Mouse (Mus musculus): Measurements from ENCODE around the gene Lrtm1. TPM values are rescaled to one million over a fixed set of nuclear protein-coding genes. Genes with fewer than 3 reads are reported as not detected.

The Lrtm1 gene
- polyA plus RNA-seq, 3 experiments from 2014 or later, result not detected

DNA sequence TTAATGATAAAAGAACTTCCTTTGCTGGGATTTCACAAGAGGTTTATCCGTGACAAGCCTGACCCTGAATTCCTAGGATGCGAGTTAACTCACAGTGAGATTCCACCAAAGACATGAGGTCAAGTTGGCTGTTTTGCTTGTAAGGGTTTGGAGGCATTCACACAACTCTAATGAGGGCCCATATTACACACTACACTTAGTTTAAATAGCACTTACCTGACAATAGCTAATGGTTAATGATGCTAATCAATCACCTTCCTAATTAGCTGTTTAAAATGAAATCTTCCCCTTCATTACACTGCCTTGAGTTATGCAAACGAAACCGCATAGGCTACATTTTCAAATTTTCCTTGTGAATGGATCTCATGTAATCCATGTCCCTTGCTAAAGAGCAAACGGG lies 20.2 kb downstream of the Lrtm1 start:
- no peak for ATAC-seq

DNA sequence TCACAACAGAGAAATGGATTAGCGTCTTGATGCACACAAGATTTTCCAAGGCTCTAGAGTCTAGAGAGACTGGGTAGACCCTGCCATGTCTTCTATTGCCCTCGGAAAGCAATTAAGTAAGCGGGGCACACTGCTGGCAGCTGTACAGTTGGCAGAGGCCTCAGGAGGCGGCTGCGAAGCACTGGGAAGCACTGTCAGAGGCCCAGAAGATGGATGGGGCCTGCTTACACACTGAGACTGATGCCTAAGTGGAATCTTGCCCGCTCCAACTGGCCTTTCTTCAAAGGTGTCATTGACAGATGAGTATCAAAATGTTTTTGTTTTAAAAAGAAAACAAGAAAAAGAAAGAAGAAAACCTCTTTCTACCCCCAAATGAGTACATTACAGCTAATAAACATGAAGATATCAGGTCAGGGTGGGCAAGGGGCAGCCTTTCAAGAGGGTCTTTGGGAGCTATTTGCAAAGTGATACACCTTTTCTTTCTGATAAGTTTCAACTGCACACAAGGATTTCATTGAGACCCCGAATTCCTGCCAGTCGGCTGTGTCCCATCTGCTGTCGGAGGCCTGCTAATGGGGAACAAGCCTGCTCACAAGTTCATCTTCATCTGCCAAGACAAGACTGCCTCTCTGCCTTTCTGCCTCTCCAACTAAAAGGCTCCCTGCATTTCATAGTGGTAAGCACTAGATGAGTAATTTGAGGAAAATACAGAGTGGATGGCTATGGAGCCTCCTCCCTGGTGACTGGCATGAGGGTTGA lies 22.8 kb downstream of the Lrtm1 start:
- ATAC-seq, result no peak

DNA sequence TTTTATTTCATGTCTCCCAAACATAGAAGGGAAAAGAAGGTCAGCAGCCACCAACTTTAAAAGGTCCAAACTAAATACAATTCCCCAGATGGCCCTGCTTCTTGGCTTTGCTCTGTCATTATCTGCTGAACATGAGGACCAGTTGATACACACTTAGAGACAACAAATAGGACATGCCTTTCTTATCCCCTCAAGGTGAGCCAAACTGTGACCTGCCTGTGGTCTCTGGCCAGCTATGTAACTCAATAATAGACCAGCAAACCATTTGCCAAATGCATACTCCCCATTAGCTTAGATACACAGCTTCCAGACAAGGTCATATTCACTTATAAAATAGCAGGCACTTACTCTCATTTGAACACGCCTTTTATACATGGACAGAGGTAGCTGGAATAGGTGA lies 23.5 kb downstream of the Lrtm1 start:
- no peak for ATAC-seq

DNA sequence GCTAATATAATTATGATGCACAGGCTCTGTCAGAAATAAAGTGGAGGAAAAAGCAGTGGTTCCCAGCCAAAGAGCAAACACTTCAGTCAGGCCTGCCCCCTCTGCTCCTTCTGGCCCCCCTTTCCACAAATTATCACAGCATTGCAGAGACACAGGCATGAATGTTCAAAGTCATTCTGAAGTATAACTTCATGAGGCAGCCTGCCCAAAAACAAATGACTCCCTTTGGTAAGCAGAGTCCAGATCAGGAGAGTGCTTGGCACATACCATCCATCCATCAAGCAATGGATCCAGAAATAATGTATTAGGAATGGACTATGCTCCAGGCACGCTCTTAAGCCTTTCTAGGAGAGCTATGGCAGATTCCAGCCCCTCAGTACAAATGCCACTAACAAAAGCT lies 24.3 kb downstream of the Lrtm1 start:
- ATAC-seq, result no peak

DNA sequence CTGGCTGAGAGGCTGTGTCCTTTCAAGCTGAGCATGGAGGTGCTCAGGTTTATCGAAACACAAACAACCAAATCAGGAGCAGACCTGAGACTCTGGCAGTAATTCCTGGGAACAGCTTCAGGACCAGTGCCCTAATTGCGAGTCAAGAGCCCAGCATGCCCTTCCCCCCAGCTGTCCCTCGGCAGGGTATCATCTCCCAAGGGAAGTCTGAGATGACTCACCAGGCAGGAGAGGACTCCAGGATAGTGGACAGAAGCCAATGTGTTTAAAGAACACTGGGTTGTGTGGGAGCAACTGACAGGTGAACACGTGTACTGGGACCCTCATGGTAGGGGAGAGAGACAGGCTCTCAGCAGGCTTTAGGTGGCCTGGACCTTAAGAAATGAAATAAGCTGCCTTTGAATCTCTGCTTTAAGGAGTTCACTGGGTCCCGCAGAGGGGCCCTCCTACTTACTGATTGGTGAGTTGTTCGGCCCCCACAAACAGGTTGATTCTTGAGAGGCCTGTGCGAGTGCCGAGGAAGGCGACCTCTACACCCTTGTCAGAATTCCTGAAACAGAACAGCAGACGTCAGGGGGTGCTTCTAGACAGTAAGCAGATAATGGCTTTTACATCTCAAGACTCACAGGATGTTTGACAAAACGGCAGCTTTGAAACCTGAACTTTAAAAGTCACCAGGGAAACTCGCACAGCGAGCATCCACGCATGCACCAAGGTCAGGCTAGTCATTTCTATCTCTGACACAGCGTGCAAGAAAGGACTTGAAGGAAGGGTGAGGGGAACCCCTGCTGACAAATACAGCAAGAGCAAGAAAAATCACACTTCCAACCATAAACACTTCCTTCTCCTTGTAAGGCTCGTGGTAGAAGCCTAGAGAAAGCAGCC lies 34.2 kb downstream of the Lrtm1 start:
- ATAC-seq, result no peak

DNA sequence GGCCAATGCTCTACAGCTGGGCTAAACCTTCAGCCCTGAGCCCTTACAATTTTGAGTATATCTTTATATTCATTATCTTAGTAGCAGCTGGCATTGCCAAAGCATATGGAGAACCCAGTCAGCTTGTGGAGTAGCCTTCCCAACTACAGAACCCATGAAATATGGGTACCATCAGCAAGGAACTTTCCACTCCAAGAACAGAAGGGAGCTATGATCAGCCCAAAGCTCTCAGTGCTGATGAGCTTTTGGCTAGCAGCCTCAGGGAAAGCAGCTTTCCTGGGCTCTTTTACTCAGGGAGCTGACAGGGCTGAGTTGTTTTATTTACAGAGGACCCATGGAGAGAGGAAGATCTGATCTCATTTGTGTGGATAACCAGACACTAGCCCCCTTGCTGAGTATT lies 42.7 kb downstream of the Lrtm1 start:
- ATAC-seq, result no peak

DNA sequence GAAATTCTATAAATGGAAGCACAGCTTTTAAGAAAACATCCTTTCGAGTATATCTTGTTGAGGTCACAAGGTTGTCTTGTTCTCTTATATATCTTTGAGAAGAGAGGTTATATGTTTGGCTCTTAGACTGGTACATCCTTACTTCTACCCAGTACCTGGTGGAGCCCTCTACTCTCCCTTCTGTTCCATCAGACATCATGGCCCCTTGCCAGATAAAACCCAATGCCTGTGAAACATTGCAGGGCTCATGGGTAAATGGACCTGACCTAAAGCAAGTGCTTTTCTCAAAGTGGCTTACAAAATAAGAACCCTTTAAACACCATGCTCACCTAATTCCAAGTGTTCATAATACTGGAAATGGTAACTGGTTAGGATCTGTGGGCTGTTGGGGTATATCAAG lies 43.5 kb downstream of the Lrtm1 start:
- ATAC-seq, result no peak

DNA sequence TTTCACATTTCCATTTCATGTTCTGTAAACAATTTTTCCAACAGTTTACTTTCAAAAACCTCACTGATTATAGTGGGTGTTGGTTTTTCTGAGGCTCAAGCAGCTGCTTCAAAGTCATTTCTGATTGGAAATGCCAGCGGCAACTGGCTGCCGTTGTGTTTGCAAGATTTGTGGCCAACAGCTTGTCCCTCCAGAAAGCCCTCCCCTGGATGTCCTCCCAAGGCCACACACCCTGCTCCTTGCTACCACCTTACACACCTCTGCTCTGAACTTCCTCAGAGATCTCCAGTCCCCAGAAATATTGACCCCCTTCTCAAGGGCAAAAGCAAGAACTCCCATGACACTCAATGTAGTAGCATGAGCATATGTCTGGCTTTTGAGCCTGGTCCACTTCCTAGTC lies 44.7 kb downstream of the Lrtm1 start:
- no peak for ATAC-seq

DNA sequence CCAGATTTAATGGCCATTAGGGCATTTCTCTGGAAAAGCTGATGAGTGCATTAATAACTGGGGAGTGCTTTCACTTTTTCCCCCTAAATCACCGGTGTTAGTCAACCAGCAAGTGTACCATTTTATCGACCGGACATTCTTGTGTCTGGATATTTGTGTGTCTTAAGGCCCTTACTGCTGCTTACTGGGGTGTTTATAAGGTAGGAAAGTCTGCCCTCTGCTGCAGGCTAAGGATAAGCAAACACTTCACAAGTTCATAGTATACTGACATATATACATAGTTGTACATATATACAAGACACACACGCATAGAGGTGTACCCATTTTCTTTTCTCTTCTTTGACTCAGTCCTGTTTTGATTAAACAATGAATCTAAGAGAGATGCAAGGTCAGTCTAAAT lies 55.7 kb downstream of the Lrtm1 start:
- no peak for ATAC-seq

DNA sequence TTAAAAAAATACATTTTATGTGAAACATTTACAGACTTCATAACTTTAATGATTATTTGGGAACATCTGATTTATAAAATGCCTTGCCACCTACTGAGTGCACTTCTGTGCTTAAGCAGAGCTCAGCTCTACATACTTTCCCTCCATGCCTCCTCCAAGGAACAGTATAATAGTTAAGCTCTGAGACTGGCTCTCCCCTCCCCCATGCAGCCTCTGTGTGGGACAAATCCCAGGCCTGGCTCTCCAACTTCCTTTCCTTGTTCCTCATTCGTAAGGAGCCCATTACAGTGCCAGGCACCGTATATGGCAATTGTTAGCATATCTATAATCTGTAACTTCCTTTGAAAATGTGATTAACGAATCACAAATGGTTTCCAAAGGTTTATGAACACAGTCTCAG lies 59.4 kb downstream of the Lrtm1 start:
- ATAC-seq, result no peak

DNA sequence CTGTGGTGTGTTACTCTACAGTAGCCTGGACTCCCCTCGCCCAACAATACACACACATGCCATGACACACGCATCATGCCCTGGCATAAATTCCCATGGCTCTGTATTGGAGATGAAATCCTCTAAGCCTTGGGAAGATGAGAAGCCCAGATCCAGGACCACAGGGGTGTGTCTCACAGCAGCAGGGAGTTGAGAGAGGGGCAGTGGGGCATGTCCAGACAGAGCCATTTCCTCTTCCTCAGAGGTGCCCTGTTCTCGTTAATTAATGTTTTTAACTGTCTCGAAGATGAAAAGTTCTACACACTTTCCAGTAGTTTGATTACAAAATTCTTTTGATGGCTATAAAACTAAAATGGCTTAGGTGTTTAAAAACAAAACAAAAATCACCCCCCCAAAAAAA lies 62.2 kb downstream of the Lrtm1 start:
- no peak for ATAC-seq

DNA sequence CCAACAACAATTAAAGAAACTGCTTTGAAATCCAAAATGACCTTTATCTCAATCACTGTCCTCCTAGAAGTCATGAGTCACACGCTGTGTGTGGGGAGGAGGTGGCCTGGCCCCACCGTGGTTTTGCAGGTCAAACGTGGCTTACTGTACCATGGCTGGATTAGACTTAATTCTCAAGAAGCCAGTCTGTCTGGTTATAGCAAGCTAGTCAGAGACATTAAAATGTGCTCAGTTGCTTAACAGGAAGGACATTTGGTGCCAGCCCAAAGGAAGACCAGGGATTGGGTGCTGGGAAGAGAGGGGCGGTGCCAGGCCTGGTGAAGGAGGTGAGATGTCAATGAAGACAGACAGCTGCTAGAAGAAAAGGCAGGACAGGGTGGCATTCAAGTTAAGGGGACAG lies 62.6 kb downstream of the Lrtm1 start:
- ATAC-seq, result no peak

DNA sequence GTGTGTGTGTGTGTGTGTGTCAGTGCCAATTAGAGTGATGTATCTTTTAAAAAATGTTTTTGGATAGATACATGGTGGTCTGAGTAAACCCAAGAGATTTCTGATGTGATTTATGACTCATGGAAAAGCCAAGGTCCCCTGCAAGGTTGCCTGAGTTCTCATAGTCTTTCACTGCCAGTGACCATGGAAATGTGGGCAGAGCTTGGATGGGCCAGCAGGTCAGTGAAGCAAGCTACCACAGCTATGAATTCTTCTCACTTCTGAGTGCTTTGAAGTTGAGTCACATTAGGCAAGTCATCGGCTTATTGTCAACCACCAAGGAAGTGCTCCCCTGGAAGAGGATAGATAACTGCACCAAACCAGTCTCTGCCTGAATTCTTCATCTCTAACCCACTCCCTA lies 64.2 kb downstream of the Lrtm1 start:
- ATAC-seq, result no peak

All from inflammation-experienced regulatory T-cells, adult 6 months (primary cell).